Mouse (Mus musculus) ovary, postnatal 14 days (tissue): ENCODE measurements around the gene Obp2a.
"Not testable (repeated sequence)": the region's sequence is repeated elsewhere in the genome, so short reads cannot be mapped to it uniquely, and the experiment has no call there.

Experiments
- DNase-seq: peaks from one replicate; pipeline ENCODE4 v3.0.0; 2022; ENCODE audit warnings: low spot score

Gene Obp2a

DNA sequence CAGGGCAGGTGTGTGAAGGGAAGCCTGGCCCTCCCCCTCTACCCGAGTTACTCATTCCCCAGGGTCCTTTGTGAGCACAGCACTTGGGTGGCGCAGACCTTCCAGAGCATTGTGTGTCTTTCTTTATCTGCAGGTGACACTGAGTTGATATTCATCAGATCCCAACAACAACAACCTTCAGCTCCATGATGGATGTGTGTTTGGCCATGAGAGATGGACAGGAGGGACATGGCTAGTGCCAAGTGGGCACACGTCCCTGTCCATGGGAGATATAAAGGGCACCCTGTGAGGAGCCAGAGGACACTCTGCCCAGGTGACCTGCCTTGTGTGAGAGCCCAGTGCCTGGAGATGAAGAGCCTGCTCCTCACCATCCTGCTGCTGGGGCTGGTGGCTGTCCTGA is at the start of gene Obp2a:
Gene Obp2a, plus strand, starts transcription at position 301 of the 400 bp plus-strand sequence.
- DNase-seq = not testable (repeated sequence)

GRCm38 (mm10) chr2:25652902-25653301 is 46.9 kb upstream of the Obp2a start, which contains the start of gene Lcn8:
Gene Lcn8 (plus strand): TSS chr2:25653120.
- no peak for DNase-seq

DNA sequence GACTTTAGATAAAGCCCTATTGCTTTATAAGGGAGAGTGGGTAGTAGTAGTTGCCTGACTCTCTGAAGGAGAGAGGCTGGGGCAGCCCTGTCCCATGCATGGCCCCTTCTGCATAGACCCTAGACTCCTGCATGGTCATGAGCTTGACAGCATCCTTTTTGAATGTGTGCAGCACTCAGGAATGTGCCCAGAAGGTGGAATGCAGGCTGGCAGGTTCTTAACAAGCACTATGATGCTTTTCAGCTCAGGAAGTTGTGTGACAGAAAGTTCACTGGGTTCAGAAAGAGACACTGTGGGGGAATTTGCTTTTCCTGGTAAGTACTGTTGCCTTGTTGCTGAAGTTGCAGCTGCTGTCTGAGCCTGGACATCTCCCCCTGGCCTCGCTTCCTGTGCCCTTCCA is 45.3 kb upstream of the Obp2a start:
- no peak for DNase-seq

- peak; percentile 7 for DNase-seq
Measured at GRCm38 (mm10) chr2:25656691-25657090, 43.2 kb upstream of the Obp2a start.

- DNase-seq = no peak
Measured at GRCm38 (mm10) chr2:25657246-25657645, 42.6 kb upstream of the Obp2a start.

DNA sequence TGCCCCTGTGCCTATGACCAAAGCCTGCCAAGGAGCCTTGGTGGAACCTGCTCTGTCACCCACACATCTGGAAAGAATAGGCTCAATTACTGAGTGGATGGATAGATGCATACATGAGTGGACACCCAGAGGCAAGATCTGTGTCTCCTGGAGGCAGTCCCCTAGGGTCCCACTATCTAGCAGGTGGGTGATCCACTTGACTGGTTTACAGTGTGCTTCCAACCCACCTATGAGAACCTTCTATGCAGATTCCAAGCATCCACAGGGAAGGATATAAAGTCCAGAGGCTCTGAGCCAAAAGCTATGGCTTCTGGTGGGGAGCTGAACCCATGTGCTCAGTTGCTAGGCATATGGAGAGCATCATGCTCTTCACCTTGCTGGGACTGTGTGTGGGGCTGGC is 42.2 kb upstream of the Obp2a start, which contains the start of gene Lcn5:
Gene Lcn5, plus strand, starts transcription at position 301 of the 400 bp plus-strand sequence.
- no peak for DNase-seq

DNA sequence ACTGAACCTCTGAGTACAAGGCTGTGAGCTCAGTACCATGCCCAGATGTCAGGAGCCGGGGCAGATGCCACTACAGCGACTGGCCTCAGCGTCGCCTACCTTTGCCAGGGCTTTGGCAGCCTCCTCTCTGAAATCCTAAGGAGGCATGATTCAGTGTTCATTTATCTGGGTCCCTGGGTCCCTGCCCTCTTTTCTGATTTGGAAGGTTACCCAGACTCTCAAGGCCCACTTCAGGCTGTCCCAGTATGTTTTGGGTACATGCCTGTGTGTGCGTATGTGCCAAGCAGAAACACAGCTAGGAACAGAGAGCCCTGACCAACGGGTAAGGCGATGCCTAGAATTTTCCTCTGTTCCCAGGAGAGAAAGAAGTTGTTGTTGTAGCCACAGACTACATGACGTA is 39.6 kb upstream of the Obp2a start:
- DNase-seq = no peak

GRCm38 (mm10) chr2:25661245-25661970 is 38.4 kb upstream of the Obp2a start:
- DNase-seq = no peak

DNA sequence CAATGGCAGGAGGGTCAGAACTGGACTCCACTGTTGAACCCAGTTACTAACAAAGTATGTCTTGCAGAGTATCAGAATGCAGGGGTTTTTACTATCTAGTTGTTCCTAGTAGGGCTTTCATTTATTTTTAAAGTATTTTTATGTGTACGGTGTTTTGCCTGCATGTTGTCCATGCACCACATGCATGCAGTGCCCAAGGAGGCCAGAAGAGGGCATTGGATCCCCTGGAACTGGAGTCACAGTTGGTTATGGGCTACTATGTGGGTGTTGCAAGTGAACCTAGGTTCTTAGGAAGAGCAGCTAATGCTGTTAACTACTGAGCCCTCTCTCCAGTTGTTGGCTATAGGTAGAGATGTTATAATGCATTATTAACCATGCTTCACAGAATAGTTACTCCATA is 36.3 kb upstream of the Obp2a start:
- peak; percentile 50 for DNase-seq

GRCm38 (mm10) chr2:25664125-25664524 is 35.7 kb upstream of the Obp2a start:
- no peak for DNase-seq

- no peak for DNase-seq
Measured at GRCm38 (mm10) chr2:25666516-25666915, 33.3 kb upstream of the Obp2a start.

GRCm38 (mm10) chr2:25676486-25676885 is 23.4 kb upstream of the Obp2a start, which contains the start of gene Lcn6:
Gene Lcn6 (plus strand): TSS chr2:25676786.
- no peak for DNase-seq

DNA sequence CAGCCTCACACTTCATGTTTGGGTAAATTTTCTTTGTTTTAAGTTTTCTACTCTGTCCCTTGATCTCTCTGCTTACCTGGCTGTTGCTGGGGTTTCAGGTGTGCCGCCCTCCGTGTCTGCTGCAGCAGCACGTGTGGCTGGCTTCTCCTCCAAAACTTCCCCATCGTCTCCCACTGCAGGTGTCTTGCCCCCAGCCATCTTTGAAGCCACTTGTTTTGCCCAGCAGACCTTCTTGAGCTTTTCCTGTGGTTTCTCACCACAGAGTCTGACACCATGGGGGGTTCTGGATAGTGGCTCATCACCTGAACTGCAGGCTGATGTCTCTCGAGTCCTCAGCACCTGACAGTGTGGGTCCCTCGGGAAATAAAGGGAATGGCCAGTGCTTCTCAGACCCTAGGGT is 20.3 kb upstream of the Obp2a start:
- DNase-seq = no peak

DNA sequence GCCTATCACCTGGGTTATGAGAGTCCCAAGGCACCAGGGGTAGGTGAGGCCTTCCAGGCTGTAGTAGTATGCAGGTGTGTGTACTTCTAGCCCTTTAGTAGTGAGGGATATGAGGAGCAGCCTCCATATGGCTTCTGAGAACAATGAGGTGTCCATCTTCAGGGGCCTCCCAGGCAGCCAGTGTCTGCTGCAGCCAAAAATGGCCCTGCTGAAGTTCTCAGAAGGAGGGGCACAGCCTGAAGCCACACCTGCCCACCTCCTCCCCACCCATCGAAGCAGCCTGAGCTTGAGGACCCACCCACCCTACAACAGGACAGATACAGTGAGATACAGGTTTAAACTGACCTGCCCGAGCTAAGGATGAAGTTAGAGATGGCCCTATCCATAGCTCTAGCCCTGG is 17.4 kb upstream of the Obp2a start, which contains the start of gene Lcn10:
Gene Lcn10, plus strand, starts transcription at position 301 of the 400 bp plus-strand sequence.
- no peak for DNase-seq

GRCm38 (mm10) chr2:25686941-25687340 is 12.9 kb upstream of the Obp2a start:
- no peak for DNase-seq

DNA sequence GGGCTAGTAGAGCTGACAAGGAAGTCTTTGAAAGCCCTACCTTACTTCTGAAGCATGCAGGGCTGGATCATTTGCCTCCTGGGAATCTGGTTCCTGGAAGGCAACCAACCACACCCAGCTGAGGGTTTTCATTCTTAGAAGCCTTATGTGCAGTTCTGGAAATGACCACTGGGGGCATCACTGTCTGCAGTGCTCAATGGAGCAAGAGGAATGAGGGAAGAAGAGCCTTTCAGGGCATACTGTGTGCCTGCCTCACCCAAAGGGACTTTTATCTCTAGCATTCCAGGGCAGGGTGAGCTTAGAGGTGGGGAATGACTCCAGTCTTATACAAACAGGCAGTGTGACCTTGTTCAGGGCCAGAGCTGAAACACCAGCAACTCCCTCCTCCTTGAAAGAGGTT is 5.2 kb upstream of the Obp2a start:
- peak; percentile 69 for DNase-seq

- DNase-seq = no peak
Measured at GRCm38 (mm10) chr2:25696951-25697350, 2.9 kb upstream of the Obp2a start.

DNA sequence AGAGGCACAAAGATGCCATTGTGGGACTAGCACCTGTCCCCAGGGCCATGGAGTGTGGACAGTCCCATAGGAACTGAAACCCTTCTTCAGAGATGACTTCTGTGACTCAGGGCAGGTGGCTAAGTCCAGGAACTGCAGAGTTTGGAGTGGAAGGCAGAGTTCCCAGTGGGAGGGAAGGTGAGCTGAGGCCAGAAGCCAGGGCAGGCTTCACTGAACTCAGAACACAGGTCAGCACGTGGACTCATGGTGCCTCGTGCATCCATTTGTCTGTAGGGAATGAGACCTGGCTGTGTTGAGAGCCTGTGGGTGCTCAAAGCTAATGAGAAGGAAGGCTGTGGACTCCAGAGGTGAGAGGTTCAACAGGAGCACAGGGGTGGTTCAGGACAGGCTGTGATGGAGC is 1.1 kb upstream of the Obp2a start:
- DNase-seq = no peak

- no peak for DNase-seq
Measured at GRCm38 (mm10) chr2:25701001-25701400, 1.2 kb downstream of the Obp2a start.

DNA sequence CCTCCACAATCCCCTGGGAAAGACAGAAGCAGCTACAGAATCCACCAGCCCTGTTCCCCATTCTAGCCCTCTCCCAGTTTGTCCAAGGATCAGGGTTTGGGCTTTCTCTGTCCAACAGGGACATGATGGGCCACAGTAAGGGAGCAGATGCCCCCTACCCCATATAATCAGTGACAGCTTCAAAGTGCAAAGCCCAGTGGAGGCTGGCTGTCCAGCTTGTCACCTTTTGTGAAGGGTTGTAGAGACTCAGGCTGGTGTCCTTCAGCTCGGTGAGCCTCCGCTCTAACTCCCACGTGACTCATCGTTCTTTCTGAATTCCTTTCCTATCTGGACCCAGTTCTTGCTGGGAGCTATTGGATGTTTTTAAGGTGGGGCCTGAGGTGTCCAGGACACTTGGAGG is 3.9 kb downstream of the Obp2a start:
- DNase-seq = no peak

DNA sequence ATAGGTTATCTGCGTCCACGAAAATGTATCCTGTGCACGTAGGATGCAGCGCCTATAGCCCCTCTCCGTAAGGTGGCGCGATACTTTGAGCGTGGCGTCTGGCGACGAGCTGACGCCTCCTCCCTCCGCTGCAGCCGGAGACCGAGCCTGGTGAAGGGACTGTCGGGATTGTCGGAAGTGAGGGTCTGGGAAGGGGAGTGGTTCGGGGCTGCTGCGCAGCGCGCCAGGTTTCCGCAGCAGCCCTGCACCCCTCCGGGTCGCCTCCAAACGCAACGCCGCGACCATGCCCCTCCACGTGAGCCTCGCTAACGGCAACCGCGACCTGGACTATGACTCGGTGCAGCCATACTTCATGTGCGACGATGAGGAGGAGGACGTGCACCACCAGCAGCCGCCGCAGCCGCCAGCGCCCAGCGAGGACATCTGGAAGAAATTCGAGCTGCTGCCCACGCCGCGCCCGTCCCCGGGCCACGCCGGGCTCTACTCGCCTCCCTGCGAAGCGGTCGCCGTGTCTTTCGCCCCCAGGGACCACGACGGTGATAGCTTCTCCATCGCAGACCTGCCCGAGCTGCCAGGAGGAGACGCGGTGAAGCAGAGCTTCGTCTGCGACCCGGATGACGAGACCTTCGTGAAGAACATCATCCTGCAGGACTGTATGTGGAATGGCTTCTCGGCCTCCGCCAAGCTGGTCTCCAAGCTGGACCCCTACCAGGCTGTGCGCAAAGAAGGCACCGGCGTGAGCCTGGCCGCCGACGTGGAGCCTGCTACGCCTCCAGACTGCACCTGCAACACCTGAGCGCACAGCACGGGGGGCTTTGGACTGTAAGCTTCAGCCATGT is 7.0 kb downstream of the Obp2a start, which contains the start of gene Bmyc:
Gene Bmyc, plus strand, starts transcription at position 97 of the 839 bp plus-strand sequence.
- peak; percentile 63 for DNase-seq

GRCm38 (mm10) chr2:25708121-25708520 is 8.3 kb downstream of the Obp2a start:
- DNase-seq = peak; percentile 27

GRCm38 (mm10) chr2:25709056-25709455 is 9.2 kb downstream of the Obp2a start:
- not testable (repeated sequence) for DNase-seq
